Mouse (Mus musculus) kidney, embryonic 14.5 days (tissue): ENCODE data around the gene Zfp984. TPM values are rescaled to one million over a fixed set of nuclear protein-coding genes. Genes with fewer than 3 reads are reported as not detected.
A peak's percentile ranks its signal among the peaks of the same experiment; 100 is the strongest.
"Not testable (repeated sequence)": the region's sequence is repeated elsewhere in the genome, so short reads cannot be mapped to it uniquely, and the experiment has no call there.

ENCODE experiments used
- ATAC-seq: fragments of 200-750 bp; cut with Nextera tagmentation; 2 replicates; pipeline ENCODE4 v1.8.0; 2017; ENCODE audit warnings: moderate number of reproducible peaks, mild to moderate bottlenecking, moderate TSS enrichment, moderate library complexity; ENCODE audit not compliant: low FRiP score, low TSS enrichment
- H3K27ac ChIP-seq: fragments of 300-500 bp; sonication (generic); 2 replicates; pipeline ENCODE4 v1.5.1; 2014; ENCODE audit warnings: low read depth, mild to moderate bottlenecking, low read length, moderate library complexity, mixed read lengths
- H3K27me3 ChIP-seq: fragments of 300-500 bp; sonication (generic); 2 replicates; pipeline ENCODE4 v1.6.1; 2014; ENCODE audit warnings: mild to moderate bottlenecking, low read length; ENCODE audit not compliant: control insufficient read depth, insufficient read depth
- H3K36me3 ChIP-seq: fragments of 300-500 bp; sonication (generic); 2 replicates; pipeline ENCODE4 v1.6.1; 2014; ENCODE audit warnings: low read length, mixed read lengths; ENCODE audit not compliant: control insufficient read depth, insufficient read depth
- H3K4me1 ChIP-seq: fragments of 300-500 bp; sonication (generic); 2 replicates; pipeline ENCODE4 v1.6.1; 2014; ENCODE audit warnings: low read length, mixed read lengths; ENCODE audit not compliant: control insufficient read depth, insufficient read depth
- H3K4me2 ChIP-seq: fragments of 300-500 bp; sonication (generic); replicated peaks from 2 replicates; pipeline ENCODE4 v1.6.1; 2014; ENCODE audit warnings: low read depth, mild to moderate bottlenecking, low read length
- H3K4me3 ChIP-seq: fragments of 300-500 bp; sonication (generic); 2 replicates; pipeline ENCODE4 v1.5.1; 2014; ENCODE audit warnings: mild to moderate bottlenecking, low read length
- H3K9ac ChIP-seq: fragments of 300-500 bp; sonication (generic); 2 replicates; pipeline ENCODE4 v1.6.1; 2014; ENCODE audit warnings: low read depth, mild to moderate bottlenecking, low read length, moderate library complexity
- H3K9me3 ChIP-seq: fragments of 300-500 bp; sonication (generic); 2 replicates; pipeline ENCODE4 v1.6.1; 2016; ENCODE audit warnings: low read length; ENCODE audit not compliant: control insufficient read depth
- WGBS: fragments of 180-500 bp; shearing (Covaris S2); extraction: QIAGEN DNeasy Blood & Tissue Kit; methylation state at CpG from one replicate; pipeline ENCODE4 v1.1.7; 2014; 5-methylcytosine and 5-hydroxymethylcytosine counted together
- polyA plus RNA-seq: library from polyadenylated mRNA; unstranded; fragments of >200 nt; fragmentation: Nextera tagmentation; extraction: Ambion mirVana; gene quantifications from 2 replicates; pipeline ENCODE4 v1.2.1, GENCODE M21; 2014

Zfp984 gene
- 11.0 and 14.9 TPM in 2 replicates for polyA plus RNA-seq

- not testable (repeated sequence) for H3K9me3 ChIP-seq, H3K4me1 ChIP-seq, H3K36me3 ChIP-seq, H3K27me3 ChIP-seq
- Histone ChIP-seq H3K27ac (peak within 1 kb of the TSS; percentile 62; the same call in 1 of the 2 replicates), H3K9ac (peak within 1 kb of the TSS; percentile 58), H3K4me3 (peak within 1 kb of the TSS; percentile 51), H3K4me2 (peak within 1 kb of the TSS; percentile 54)
- ATAC-seq = peak; percentile 92
- 9% methylated on average over 15 of the region's 15 CpGs for WGBS
Measured at GRCm38 (mm10) chr4:147809292-147809965, at the start of gene Zfp984. Gene Zfp984 (minus strand): TSS chr4:147809788.

GRCm38 (mm10) chr4:147850776-147851175 lies 41.2 kb upstream of the Zfp984 start:
- H3K27me3 ChIP-seq = no peaks in the 10 kb centered on the region
- no peak overlapping the region for H3K4me2 ChIP-seq
- ATAC-seq = no peak
- no peak overlapping the region for H3K9ac ChIP-seq
- H3K9me3 ChIP-seq = no peaks in the 10 kb centered on the region
- no peaks in the 10 kb centered on the region for H3K36me3 ChIP-seq
- no peak overlapping the region for H3K4me3 ChIP-seq
- 70% methylated on average over 2 of the region's 2 CpGs for WGBS
- H3K4me1 ChIP-seq = peaks cover 6% of the 10 kb centered on the region
- no peak overlapping the region for H3K27ac ChIP-seq

- Histone ChIP-seq H3K4me2 (peak overlapping the region; percentile 51), H3K4me1 (peaks cover 6% of the 10 kb centered on the region), H3K4me3 (peak overlapping the region; percentile 89), H3K27me3 (no peaks in the 10 kb centered on the region), H3K9ac (peak overlapping the region; percentile 50; the same call in 1 of the 2 replicates), H3K27ac (no peak overlapping the region), H3K36me3 (no peaks in the 10 kb centered on the region), H3K9me3 (peaks cover 5% of the 10 kb centered on the region; the same call in 1 of the 2 replicates)
- WGBS = 8% methylated on average over 4 of the region's 4 CpGs
- ATAC-seq = peak; percentile 63
Measured at GRCm38 (mm10) chr4:147848584-147848991, 39.0 kb upstream of the Zfp984 start.

GRCm38 (mm10) chr4:147847614-147848583 lies 38.3 kb upstream of the Zfp984 start, which contains the start of gene Zfp933:
Gene Zfp933 (minus strand): TSS chr4:147848366.
- no peaks in the 10 kb centered on the region; the same call in 1 of the 2 replicates for H3K36me3 ChIP-seq
- H3K9me3 ChIP-seq = peaks cover 12% of the 10 kb centered on the region; the same call in 1 of the 2 replicates
- peak; percentile 93 for ATAC-seq
- H3K4me1 ChIP-seq = peaks cover 6% of the 10 kb centered on the region
- peak within 1 kb of the TSS; percentile 89 for H3K4me3 ChIP-seq
- H3K9ac ChIP-seq = peak within 1 kb of the TSS; percentile 73
- H3K4me2 ChIP-seq = peak within 1 kb of the TSS; percentile 51
- H3K27ac ChIP-seq = no peak within 1 kb of the TSS
- no peaks in the 10 kb centered on the region for H3K27me3 ChIP-seq
- 5% methylated on average over 23 of the region's 23 CpGs for WGBS

- ATAC-seq = no peak
- peaks cover 6% of the 10 kb centered on the region for H3K4me1 ChIP-seq
- WGBS = 90% methylated on average over 3 of the region's 3 CpGs
- H3K9me3 ChIP-seq = peaks cover 31% of the 10 kb centered on the region
- no peaks in the 10 kb centered on the region for H3K27me3 ChIP-seq
- no peak overlapping the region for H3K27ac ChIP-seq
- H3K36me3 ChIP-seq = peaks cover 6% of the 10 kb centered on the region
- no peak overlapping the region for H3K4me3 ChIP-seq
- no peak overlapping the region for H3K4me2 ChIP-seq
- no peak overlapping the region for H3K9ac ChIP-seq
Measured at GRCm38 (mm10) chr4:147842871-147843270, 33.3 kb upstream of the Zfp984 start.

- not testable (repeated sequence) for H3K27ac ChIP-seq, H3K4me1 ChIP-seq, ATAC-seq, H3K4me3 ChIP-seq, H3K27me3 ChIP-seq, H3K36me3 ChIP-seq, H3K4me2 ChIP-seq, H3K9ac ChIP-seq
- WGBS = 100% methylated on average over 8 of the region's 26 CpGs
- H3K9me3 ChIP-seq = peaks cover 31% of the 10 kb centered on the region
Measured at GRCm38 (mm10) chr4:147839282-147839681, 29.7 kb upstream of the Zfp984 start.

GRCm38 (mm10) chr4:147824389-147824788 lies 14.8 kb upstream of the Zfp984 start:
- ATAC-seq = no peak

GRCm38 (mm10) chr4:147821414-147821813 lies 11.8 kb upstream of the Zfp984 start:
- not testable (repeated sequence) for H3K4me1 ChIP-seq, H3K27me3 ChIP-seq, H3K4me2 ChIP-seq, H3K27ac ChIP-seq, H3K4me3 ChIP-seq, ATAC-seq, H3K9ac ChIP-seq
- WGBS = 92% methylated on average over 3 of the region's 3 CpGs
- peaks cover 50% of the 10 kb centered on the region for H3K9me3 ChIP-seq
- H3K36me3 ChIP-seq = peaks cover 19% of the 10 kb centered on the region

More at GRCm38 (mm10) chr4:147824389-147824788, 14.8 kb upstream of the Zfp984 start:
- H3K9ac ChIP-seq = no peak overlapping the region
- no peak overlapping the region for H3K4me2 ChIP-seq
- 94% methylated on average over 4 of the region's 4 CpGs for WGBS
- H3K4me3 ChIP-seq = no peak overlapping the region
- H3K4me1 ChIP-seq = no peaks in the 10 kb centered on the region
- no peaks in the 10 kb centered on the region for H3K27me3 ChIP-seq
- H3K36me3 ChIP-seq = peaks cover 43% of the 10 kb centered on the region
- H3K27ac ChIP-seq = no peak overlapping the region
- peaks cover 66% of the 10 kb centered on the region for H3K9me3 ChIP-seq
